Mouse (Mus musculus) cerebellum, adult (tissue): ENCODE measurements around the gene C2cd6.

Source experiments
- ATAC-seq: cut with Nextera tagmentation; 2 replicates; pipeline ENCODE4 v1.9.2; 2017; ENCODE audit warnings: mild to moderate bottlenecking, moderate library complexity, mixed read lengths; ENCODE audit not compliant: insufficient number of reproducible peaks, low FRiP score, low TSS enrichment

C2cd6 gene

GRCm38 (mm10) chr1:59094705-59095104 lies at the start of gene C2cd6:
TSS of gene C2cd6 (minus strand) at chr1:59094900.
- no peak for ATAC-seq

GRCm38 (mm10) chr1:59142809-59143208 lies 48.1 kb upstream of the C2cd6 start:
- no peak for ATAC-seq

GRCm38 (mm10) chr1:59134419-59134818 lies 39.7 kb upstream of the C2cd6 start:
- no peak for ATAC-seq

- ATAC-seq = no peak
Measured at GRCm38 (mm10) chr1:59128879-59129278, 34.2 kb upstream of the C2cd6 start.

GRCm38 (mm10) chr1:59125558-59125957 lies 30.9 kb upstream of the C2cd6 start:
- ATAC-seq = no peak

GRCm38 (mm10) chr1:59119720-59120457 lies 25.2 kb upstream of the C2cd6 start, which contains the start of gene Tmem237:
TSS of gene Tmem237 (minus strand) at chr1:59120408.
- peak; percentile 97 for ATAC-seq

- ATAC-seq = no peak
Measured at GRCm38 (mm10) chr1:59110524-59110923, 15.8 kb upstream of the C2cd6 start.

GRCm38 (mm10) chr1:59102071-59102470 lies 7.4 kb upstream of the C2cd6 start:
- ATAC-seq = no peak

GRCm38 (mm10) chr1:59101020-59101419 lies 6.3 kb upstream of the C2cd6 start:
- no peak for ATAC-seq

- no peak for ATAC-seq
Measured at GRCm38 (mm10) chr1:59070867-59071266, 23.8 kb downstream of the C2cd6 start.

- no peak for ATAC-seq
Measured at GRCm38 (mm10) chr1:59067976-59068375, 26.7 kb downstream of the C2cd6 start.

GRCm38 (mm10) chr1:59063697-59064096 lies 31.0 kb downstream of the C2cd6 start:
- ATAC-seq = no peak

GRCm38 (mm10) chr1:59056955-59057354 lies 37.7 kb downstream of the C2cd6 start:
- no peak for ATAC-seq

- ATAC-seq = no peak
Measured at GRCm38 (mm10) chr1:59051306-59051705, 43.4 kb downstream of the C2cd6 start.

GRCm38 (mm10) chr1:59037723-59038122 lies 57.0 kb downstream of the C2cd6 start:
- ATAC-seq = no peak

- ATAC-seq = no peak
Measured at GRCm38 (mm10) chr1:59021556-59021955, 73.1 kb downstream of the C2cd6 start.

- no peak for ATAC-seq
Measured at GRCm38 (mm10) chr1:59009250-59009649, 85.5 kb downstream of the C2cd6 start.
